Mouse (Mus musculus) forebrain, embryonic 14.5 days (tissue): ENCODE results near the gene Syncrip. TPM values are rescaled to one million over a fixed set of nuclear protein-coding genes. Genes with fewer than 3 reads are reported as not detected.

Source experiments
- ATAC-seq: fragments of 200-750 bp; cut with Nextera tagmentation; 2 replicates; pipeline ENCODE4 v1.8.0; 2017; ENCODE audit warnings: mild to moderate bottlenecking, moderate library complexity
- DNase-seq: peaks from one replicate; pipeline ENCODE4 v3.0.0-alpha.2; 2015; ENCODE audit warnings: low spot score
- H3K27ac ChIP-seq: fragments of 300-500 bp; sonication (generic); 2 replicates; pipeline ENCODE4 v1.5.1; 2014; ENCODE audit warnings: low read depth, mild to moderate bottlenecking, control low read depth, low read length, moderate library complexity
- H3K27me3 ChIP-seq: fragments of 300-500 bp; sonication (generic); replicated peaks from 2 replicates; pipeline ENCODE4 v1.6.1; 2014; ENCODE audit warnings: low read length, control low read depth, mixed read lengths; ENCODE audit not compliant: control insufficient read depth, insufficient read depth
- H3K36me3 ChIP-seq: fragments of 300-500 bp; sonication (generic); 2 replicates; pipeline ENCODE4 v1.6.1; 2014; ENCODE audit warnings: low read length, control low read depth; ENCODE audit not compliant: control insufficient read depth, insufficient read depth
- H3K4me1 ChIP-seq: fragments of 300-500 bp; sonication (generic); 2 replicates; pipeline ENCODE4 v1.6.1; 2014; ENCODE audit warnings: antibody characterized with exemption, low read length, control low read depth; ENCODE audit not compliant: control insufficient read depth, insufficient read depth
- H3K4me2 ChIP-seq: fragments of 300-500 bp; sonication (generic); 2 replicates; pipeline ENCODE4 v1.6.1; 2014; ENCODE audit warnings: mild to moderate bottlenecking, control low read depth, low read length
- H3K4me3 ChIP-seq: fragments of 300-500 bp; sonication (generic); 2 replicates; pipeline ENCODE4 v1.5.1; 2014; ENCODE audit warnings: low read depth, low read length, control low read depth
- H3K9ac ChIP-seq: fragments of 300-500 bp; sonication (generic); 2 replicates; pipeline ENCODE4 v1.6.1; 2014; ENCODE audit warnings: mild to moderate bottlenecking, low read length, control low read depth, moderate library complexity
- H3K9me3 ChIP-seq: fragments of 300-500 bp; sonication (generic); replicated peaks from 2 replicates; pipeline ENCODE4 v1.6.1; 2016; ENCODE audit warnings: low read length, control low read depth, mixed read lengths; ENCODE audit not compliant: control insufficient read depth
- WGBS: fragments of 180-500 bp; shearing (Covaris S2); extraction: QIAGEN DNeasy Blood & Tissue Kit; methylation state at CpG from one replicate; pipeline ENCODE4 v1.1.7; 2014; 5-methylcytosine and 5-hydroxymethylcytosine counted together
- polyA plus RNA-seq: library from polyadenylated mRNA; unstranded; fragments of >200 nt; fragmentation: Nextera tagmentation; extraction: Ambion mirVana; gene quantifications from 2 replicates; pipeline ENCODE4 v1.2.1, GENCODE M21; 2014

Syncrip gene
- polyA plus RNA-seq, 1 experiment from 2014 or later = 139 TPM

- no peaks in the 10 kb centered on the region for H3K4me1 ChIP-seq
- H3K4me2 ChIP-seq = no peak overlapping the region
- no peak overlapping the region for H3K27ac ChIP-seq
- H3K9ac ChIP-seq = no peak overlapping the region
- no peak for ATAC-seq
- H3K27me3 ChIP-seq = no peaks in the 10 kb centered on the region
- H3K36me3 ChIP-seq = peaks cover 11% of the 10 kb centered on the region; the same call in 1 of the 2 replicates
- no peak overlapping the region for H3K4me3 ChIP-seq
- no peaks in the 10 kb centered on the region for H3K9me3 ChIP-seq
- WGBS = 57% methylated on average over 2 of the region's 2 CpGs
- DNase-seq = no peak
Measured at GRCm38 (mm10) chr9:88409978-88410377, 72.4 kb downstream of the Syncrip start.

GRCm38 (mm10) chr9:88404515-88404914 is 77.9 kb downstream of the Syncrip start:
- Histone ChIP-seq H3K9ac (no peak overlapping the region), H3K4me1 (no peaks in the 10 kb centered on the region), H3K4me3 (no peak overlapping the region), H3K36me3 (peaks cover 31% of the 10 kb centered on the region), H3K27ac (no peak overlapping the region), H3K9me3 (no peaks in the 10 kb centered on the region), H3K4me2 (no peak overlapping the region), H3K27me3 (no peaks in the 10 kb centered on the region)
- ATAC-seq (no peak), DNase-seq (no peak)
- 92% methylated on average over 6 of the region's 6 CpGs for WGBS

- Histone ChIP-seq H3K4me2 (no peak overlapping the region), H3K27ac (no peak overlapping the region), H3K27me3 (no peaks in the 10 kb centered on the region), H3K9ac (no peak overlapping the region), H3K36me3 (peaks cover 28% of the 10 kb centered on the region), H3K4me1 (no peaks in the 10 kb centered on the region), H3K4me3 (no peak overlapping the region), H3K9me3 (no peaks in the 10 kb centered on the region)
- DNase-seq (no peak), ATAC-seq (no peak)
- WGBS = 87% methylated on average over 10 of the region's 10 CpGs
Measured at GRCm38 (mm10) chr9:88404088-88404487, 78.3 kb downstream of the Syncrip start.

DNA sequence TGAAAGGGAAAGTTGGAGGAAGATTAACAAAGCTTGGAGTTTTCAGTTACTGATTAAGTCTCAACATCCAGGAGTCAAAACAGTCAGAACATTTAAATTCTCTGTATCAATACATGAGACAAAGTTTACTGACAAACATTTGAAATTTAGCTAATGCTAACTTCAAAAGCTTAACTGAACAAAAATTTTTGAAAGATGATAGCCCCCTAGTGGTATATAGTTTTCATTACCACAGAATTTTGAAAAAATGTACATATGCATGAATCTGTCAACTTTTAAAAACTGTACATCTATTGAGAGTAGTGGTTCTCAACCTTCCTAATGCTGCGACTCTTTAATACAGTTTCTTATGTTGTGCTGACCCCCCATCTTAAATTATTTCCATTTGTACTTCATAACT is 83.9 kb downstream of the Syncrip start:
- H3K9ac ChIP-seq = no peak overlapping the region
- WGBS = 81% methylated on average over 1 of the region's 1 CpGs
- ATAC-seq = no peak
- no peak overlapping the region for H3K4me3 ChIP-seq
- H3K27me3 ChIP-seq = no peaks in the 10 kb centered on the region
- DNase-seq = peak; percentile 46
- no peak overlapping the region for H3K4me2 ChIP-seq
- peaks cover 20% of the 10 kb centered on the region for H3K36me3 ChIP-seq
- H3K27ac ChIP-seq = no peak overlapping the region
- H3K9me3 ChIP-seq = no peaks in the 10 kb centered on the region
- no peaks in the 10 kb centered on the region for H3K4me1 ChIP-seq

Other genes starting within 250 kb of the Syncrip start
- gene Nt5e, start 155.4 kb downstream of the Syncrip start, polyA plus RNA-seq = 0.48 and 0.94 TPM in 2 replicates
- gene Snx14, start 43.6 kb downstream of the Syncrip start, polyA plus RNA-seq = 22.1 and 25.1 TPM in 2 replicates
- gene Gm20537, start 26.0 kb downstream of the Syncrip start, polyA plus RNA-seq = 0.50 and 0.89 TPM in 2 replicates
- gene Zfp949, start 65.4 kb upstream of the Syncrip start, polyA plus RNA-seq = 11.8 and 14.8 TPM in 2 replicates
- gene Trim43a, start 98.3 kb upstream of the Syncrip start, polyA plus RNA-seq = 0.11 TPM in 2 replicates
- 32.0 and 35.2 TPM in 2 replicates for gene Mthfsl, start 237.7 kb upstream of the Syncrip start, polyA plus RNA-seq
- not detected in 2 replicates for gene Bcl2a1d, start 249.3 kb upstream of the Syncrip start, polyA plus RNA-seq